Mouse (Mus musculus): ENCODE results near the gene Tsr3. TPM values are rescaled to one million over a fixed set of nuclear protein-coding genes. Genes with fewer than 3 reads are reported as not detected.

Tsr3 gene
- polyA plus RNA-seq (2016; fragmentation: Nextera tagmentation; extraction: Ambion mirVana): 63.8 and 66.4 TPM in 2 replicates

- Histone ChIP-seq H3K4me2 (peak within 1 kb of the TSS; percentile 91), H3K27ac (peak within 1 kb of the TSS; percentile 92), H3K9ac (replicated peaks) (peak within 1 kb of the TSS; percentile 97), H3K9me3 (no peaks in the 10 kb centered on the region), H3K36me3 (peaks cover 57% of the 10 kb centered on the region), H3K4me1 (replicated peaks) (peaks cover 18% of the 10 kb centered on the region), H3K4me3 (replicated peaks) (peak within 1 kb of the TSS; percentile 100), H3K27me3 (no peaks in the 10 kb centered on the region)
- under 1% methylated on average over 80 of the region's 80 CpGs for WGBS
- ATAC-seq (ENCODE audit: insufficient number of reproducible peaks, insufficient read depth, low FRiP score, low TSS enrichment, low read depth): peak; percentile 68
These were observed at the start of gene Tsr3, which contains the start of gene Gnptg for GRCm38 (mm10) chr17:25239695-25240636. Gene Tsr3 (plus strand): TSS chr17:25240170. Gene Gnptg (minus strand): TSS chr17:25240124.

GRCm38 (mm10) chr17:25202401-25202800, 37.6 kb upstream of the Tsr3 start:
- H3K9ac ChIP-seq (replicated peaks): no peak overlapping the region
- 85% methylated on average over 4 of the region's 4 CpGs for WGBS
- H3K27me3 ChIP-seq: no peaks in the 10 kb centered on the region
- no peak overlapping the region for H3K27ac ChIP-seq
- no peak overlapping the region for H3K4me3 ChIP-seq (replicated peaks)
- H3K4me2 ChIP-seq: no peak overlapping the region
- H3K36me3 ChIP-seq: peaks cover 79% of the 10 kb centered on the region
- H3K4me1 ChIP-seq (replicated peaks): no peaks in the 10 kb centered on the region
- no peaks in the 10 kb centered on the region for H3K9me3 ChIP-seq
- no peak for ATAC-seq (ENCODE audit: insufficient number of reproducible peaks, insufficient read depth, low FRiP score, low TSS enrichment, low read depth)

- Histone ChIP-seq H3K4me3 (replicated peaks) (no peak overlapping the region), H3K27ac (no peak overlapping the region), H3K36me3 (peaks cover 98% of the 10 kb centered on the region), H3K4me2 (no peak overlapping the region), H3K9ac (replicated peaks) (no peak overlapping the region), H3K27me3 (no peaks in the 10 kb centered on the region), H3K9me3 (no peaks in the 10 kb centered on the region), H3K4me1 (replicated peaks) (no peaks in the 10 kb centered on the region)
- 89% methylated on average over 4 of the region's 4 CpGs for WGBS
- ATAC-seq (ENCODE audit: insufficient number of reproducible peaks, insufficient read depth, low FRiP score, low TSS enrichment, low read depth): no peak
These were observed 30.0 kb upstream of the Tsr3 start for GRCm38 (mm10) chr17:25210006-25210405.

GRCm38 (mm10) chr17:25210680-25211466, 29.1 kb upstream of the Tsr3 start:
- H3K4me1 ChIP-seq (replicated peaks): no peaks in the 10 kb centered on the region
- H3K36me3 ChIP-seq: peaks cover 98% of the 10 kb centered on the region
- no peak overlapping the region for H3K27ac ChIP-seq
- WGBS: 86% methylated on average over 15 of the region's 15 CpGs
- no peak overlapping the region for H3K4me2 ChIP-seq
- no peaks in the 10 kb centered on the region for H3K27me3 ChIP-seq
- H3K4me3 ChIP-seq (replicated peaks): no peak overlapping the region
- ATAC-seq (ENCODE audit: insufficient number of reproducible peaks, insufficient read depth, low FRiP score, low TSS enrichment, low read depth): no peak
- H3K9me3 ChIP-seq: no peaks in the 10 kb centered on the region
- no peak overlapping the region for H3K9ac ChIP-seq (replicated peaks)

- Histone ChIP-seq H3K4me3 (replicated peaks) (no peak overlapping the region), H3K27ac (no peak overlapping the region), H3K36me3 (peaks cover 99% of the 10 kb centered on the region), H3K9ac (replicated peaks) (no peak overlapping the region), H3K4me2 (no peak overlapping the region), H3K4me1 (replicated peaks) (no peaks in the 10 kb centered on the region), H3K27me3 (no peaks in the 10 kb centered on the region), H3K9me3 (no peaks in the 10 kb centered on the region)
- WGBS: 92% methylated on average over 4 of the region's 4 CpGs
- no peak for ATAC-seq (ENCODE audit: insufficient number of reproducible peaks, insufficient read depth, low FRiP score, low TSS enrichment, low read depth)
These were observed 28.3 kb upstream of the Tsr3 start for GRCm38 (mm10) chr17:25211705-25212104.

GRCm38 (mm10) chr17:25215431-25215830, 24.5 kb upstream of the Tsr3 start:
- no peak for ATAC-seq (ENCODE audit: insufficient number of reproducible peaks, insufficient read depth, low FRiP score, low TSS enrichment, low read depth)
- 91% methylated on average over 3 of the region's 3 CpGs for WGBS
- H3K4me3 ChIP-seq (replicated peaks): no peak overlapping the region

GRCm38 (mm10) chr17:25218967-25219366, 21.0 kb upstream of the Tsr3 start:
- H3K9ac ChIP-seq (replicated peaks): no peak overlapping the region
- H3K4me2 ChIP-seq: no peak overlapping the region
- H3K4me1 ChIP-seq (replicated peaks): peaks cover 23% of the 10 kb centered on the region
- H3K27me3 ChIP-seq: no peaks in the 10 kb centered on the region
- no peak overlapping the region for H3K27ac ChIP-seq
- ATAC-seq (ENCODE audit: insufficient number of reproducible peaks, insufficient read depth, low FRiP score, low TSS enrichment, low read depth): no peak
- H3K9me3 ChIP-seq: no peaks in the 10 kb centered on the region
- peaks cover 69% of the 10 kb centered on the region for H3K36me3 ChIP-seq
- 91% methylated on average over 9 of the region's 9 CpGs for WGBS
- H3K4me3 ChIP-seq (replicated peaks): no peak overlapping the region

More at GRCm38 (mm10) chr17:25215431-25215830, 24.5 kb upstream of the Tsr3 start:
- H3K36me3 ChIP-seq: peaks cover 98% of the 10 kb centered on the region
- no peaks in the 10 kb centered on the region for H3K27me3 ChIP-seq
- no peak overlapping the region for H3K27ac ChIP-seq
- no peaks in the 10 kb centered on the region for H3K4me1 ChIP-seq (replicated peaks)
- H3K9ac ChIP-seq (replicated peaks): no peak overlapping the region
- H3K9me3 ChIP-seq: no peaks in the 10 kb centered on the region
- no peak overlapping the region for H3K4me2 ChIP-seq

- whole genome bisulfite sequencing: 88% methylated on average over 15 of the region's 15 CpGs
- no peak for ATAC-seq (ENCODE audit: insufficient number of reproducible peaks, insufficient read depth, low FRiP score, low TSS enrichment, low read depth)
- peaks cover 23% of the 10 kb centered on the region for H3K4me1 ChIP-seq (replicated peaks)
- no peak overlapping the region for H3K4me3 ChIP-seq (replicated peaks)
- H3K4me2 ChIP-seq: no peak overlapping the region
- no peak overlapping the region for H3K9ac ChIP-seq (replicated peaks)
- H3K27me3 ChIP-seq: no peaks in the 10 kb centered on the region
- no peak overlapping the region for H3K27ac ChIP-seq
- peaks cover 61% of the 10 kb centered on the region for H3K36me3 ChIP-seq
- no peaks in the 10 kb centered on the region for H3K9me3 ChIP-seq
These were observed 20.3 kb upstream of the Tsr3 start for GRCm38 (mm10) chr17:25219492-25220295.

- peaks cover 23% of the 10 kb centered on the region for H3K4me1 ChIP-seq (replicated peaks)
- no peak for ATAC-seq (ENCODE audit: insufficient number of reproducible peaks, insufficient read depth, low FRiP score, low TSS enrichment, low read depth)
- H3K4me3 ChIP-seq (replicated peaks): no peak overlapping the region
- no peak overlapping the region for H3K9ac ChIP-seq (replicated peaks)
- 85% methylated on average over 1 of the region's 1 CpGs for WGBS
- H3K27ac ChIP-seq: no peak overlapping the region
- peaks cover 58% of the 10 kb centered on the region for H3K36me3 ChIP-seq
- no peaks in the 10 kb centered on the region for H3K9me3 ChIP-seq
- H3K4me2 ChIP-seq: no peak overlapping the region
- no peaks in the 10 kb centered on the region for H3K27me3 ChIP-seq
These were observed 19.2 kb upstream of the Tsr3 start for GRCm38 (mm10) chr17:25220746-25221145.

GRCm38 (mm10) chr17:25221821-25222503, 18.0 kb upstream of the Tsr3 start:
- ATAC-seq (ENCODE audit: insufficient number of reproducible peaks, insufficient read depth, low FRiP score, low TSS enrichment, low read depth): peak; percentile 82
- peaks cover 23% of the 10 kb centered on the region for H3K4me1 ChIP-seq (replicated peaks)
- no peaks in the 10 kb centered on the region for H3K27me3 ChIP-seq
- peak overlapping the region; percentile 58 for H3K9ac ChIP-seq (replicated peaks)
- H3K9me3 ChIP-seq: no peaks in the 10 kb centered on the region
- H3K4me2 ChIP-seq: peak overlapping the region; percentile 80
- H3K4me3 ChIP-seq (replicated peaks): peak overlapping the region; percentile 45
- WGBS: under 1% methylated on average over 20 of the region's 30 CpGs
- peaks cover 57% of the 10 kb centered on the region for H3K36me3 ChIP-seq
- peak overlapping the region; percentile 25; the same call in 1 of the 2 replicates for H3K27ac ChIP-seq

Measured in limb, embryonic 12.5 days (tissue).